Mouse (Mus musculus): ENCODE measurements at regions not wholly inside any gene's neighbourhood (a gene's known extent, or its start where the extent isn't known, plus 50 kb on each side); places are given as distances from the start of the nearest gene placed in this dataset.
A peak's percentile ranks its signal among the peaks of the same experiment; 100 is the strongest.

DNA sequence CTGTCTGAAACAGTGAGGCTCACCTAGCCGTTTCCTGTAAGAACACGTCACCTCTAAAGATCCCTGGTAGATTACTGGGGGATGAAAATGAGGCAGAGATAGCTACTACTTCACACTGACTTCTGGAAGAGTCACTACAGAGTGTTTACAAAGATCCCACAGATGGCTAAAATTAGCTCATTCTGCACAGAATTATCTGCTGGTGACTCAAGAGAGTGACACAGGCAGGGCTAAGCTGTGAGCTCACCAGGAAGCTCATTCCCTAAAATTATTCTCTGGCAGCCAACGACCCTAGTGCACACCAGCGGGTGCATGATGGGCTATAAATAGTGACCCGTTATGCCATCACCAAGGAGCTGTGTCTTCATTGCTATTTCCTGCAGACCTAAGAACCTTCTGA, 53.2 kb upstream of the Ddah1 start:
- H3K4me2 ChIP-seq (ENCODE audit: low read length), result no peak overlapping the region
- peaks cover 2% of the 10 kb centered on the region; the same call in 1 of the 2 replicates for H3K27me3 ChIP-seq (replicated peaks; ENCODE audit: control insufficient read depth, insufficient read depth, low read length)
- H3K4me1 ChIP-seq (replicated peaks; ENCODE audit: control insufficient read depth, insufficient read depth, low read length), result no peaks in the 10 kb centered on the region; the same call in 1 of the 2 replicates
- H3K27ac ChIP-seq (ENCODE audit: low read length), result no peak overlapping the region
- H3K36me3 ChIP-seq (ENCODE audit: control insufficient read depth, insufficient read depth), result no peaks in the 10 kb centered on the region
- WGBS, result 85% methylated on average over 5 of the region's 5 CpGs
- no peaks in the 10 kb centered on the region for H3K9me3 ChIP-seq (ENCODE audit: control insufficient read depth, low read length)
- H3K4me3 ChIP-seq (replicated peaks; ENCODE audit: low read length), result no peak overlapping the region
- ATAC-seq, result no peak
- no peak overlapping the region for H3K9ac ChIP-seq (replicated peaks; ENCODE audit: low read depth, low read length)

DNA sequence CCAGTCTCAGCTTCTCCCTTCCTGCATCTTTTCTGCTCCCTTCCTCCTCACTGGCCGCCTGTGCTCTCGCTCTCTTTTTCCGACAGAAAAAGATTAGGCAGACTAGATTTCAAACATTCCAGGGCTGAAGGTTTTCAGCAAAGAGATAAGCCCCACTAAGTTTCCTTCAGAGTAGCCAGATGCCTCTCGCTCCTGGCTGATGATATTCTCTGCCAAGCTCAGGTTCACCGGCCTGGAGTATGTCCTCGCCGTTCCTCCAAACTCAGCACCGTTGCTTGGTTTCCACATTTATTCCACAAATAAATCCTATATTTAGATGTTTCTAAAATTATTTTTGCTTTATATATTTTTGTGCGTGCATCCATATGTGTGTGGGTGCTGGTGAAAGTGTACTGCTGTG, 54.3 kb upstream of the Ccn1 start:
- peaks cover 2% of the 10 kb centered on the region; the same call in 1 of the 2 replicates for H3K27me3 ChIP-seq (replicated peaks; ENCODE audit: control insufficient read depth, insufficient read depth, low read length)
- no peaks in the 10 kb centered on the region; the same call in 1 of the 2 replicates for H3K4me1 ChIP-seq (replicated peaks; ENCODE audit: control insufficient read depth, insufficient read depth, low read length)
- ATAC-seq, result no peak
- no peak overlapping the region for H3K4me3 ChIP-seq (replicated peaks; ENCODE audit: low read length)
- H3K36me3 ChIP-seq (ENCODE audit: control insufficient read depth, insufficient read depth), result no peaks in the 10 kb centered on the region
- WGBS, result 69% methylated on average over 9 of the region's 9 CpGs
- H3K9ac ChIP-seq (replicated peaks; ENCODE audit: low read depth, low read length), result no peak overlapping the region
- no peaks in the 10 kb centered on the region for H3K9me3 ChIP-seq (ENCODE audit: control insufficient read depth, low read length)
- no peak overlapping the region for H3K4me2 ChIP-seq (ENCODE audit: low read length)
- no peak overlapping the region for H3K27ac ChIP-seq (ENCODE audit: low read length)

DNA sequence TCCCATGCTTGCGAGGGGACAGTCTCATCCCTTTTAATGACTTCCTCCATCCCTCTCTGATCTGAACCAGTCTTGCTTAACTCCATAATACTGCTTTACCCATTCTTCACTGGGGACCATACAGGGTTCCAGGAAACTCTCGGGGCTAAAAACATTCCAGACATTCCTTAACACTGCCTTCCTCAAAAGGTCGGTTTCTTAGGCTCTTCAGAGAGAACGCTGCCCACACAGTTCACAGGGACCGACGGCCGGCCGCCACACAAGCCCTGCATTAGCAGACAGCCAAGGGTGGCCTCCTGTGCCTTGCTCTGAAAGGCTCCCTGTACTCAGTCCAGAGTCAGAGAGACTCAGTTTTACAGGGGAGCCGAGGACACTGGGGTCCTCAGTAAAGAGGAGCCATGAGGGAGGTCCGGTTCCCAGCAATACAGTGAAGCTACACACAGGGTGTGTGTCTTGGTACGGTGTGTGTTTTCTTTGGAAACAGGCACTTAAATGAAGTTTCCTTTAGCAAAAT, 53.7 kb upstream of the Ccn1 start:
- Histone ChIP-seq H3K27ac (ENCODE audit: low read length) (no peak overlapping the region; the same call in 1 of the 2 replicates), H3K4me1 (replicated peaks; ENCODE audit: control insufficient read depth, insufficient read depth, low read length) (no peaks in the 10 kb centered on the region; the same call in 1 of the 2 replicates), H3K27me3 (replicated peaks; ENCODE audit: control insufficient read depth, insufficient read depth, low read length) (peaks cover 2% of the 10 kb centered on the region; the same call in 1 of the 2 replicates), H3K9me3 (ENCODE audit: control insufficient read depth, low read length) (no peaks in the 10 kb centered on the region), H3K36me3 (ENCODE audit: control insufficient read depth, insufficient read depth) (no peaks in the 10 kb centered on the region), H3K4me3 (replicated peaks; ENCODE audit: low read length) (no peak overlapping the region), H3K4me2 (ENCODE audit: low read length) (no peak overlapping the region), H3K9ac (replicated peaks; ENCODE audit: low read depth, low read length) (no peak overlapping the region)
- peak; percentile 57; the same call in 1 of the 2 replicates for ATAC-seq
- 15% methylated on average over 11 of the region's 11 CpGs for WGBS

DNA sequence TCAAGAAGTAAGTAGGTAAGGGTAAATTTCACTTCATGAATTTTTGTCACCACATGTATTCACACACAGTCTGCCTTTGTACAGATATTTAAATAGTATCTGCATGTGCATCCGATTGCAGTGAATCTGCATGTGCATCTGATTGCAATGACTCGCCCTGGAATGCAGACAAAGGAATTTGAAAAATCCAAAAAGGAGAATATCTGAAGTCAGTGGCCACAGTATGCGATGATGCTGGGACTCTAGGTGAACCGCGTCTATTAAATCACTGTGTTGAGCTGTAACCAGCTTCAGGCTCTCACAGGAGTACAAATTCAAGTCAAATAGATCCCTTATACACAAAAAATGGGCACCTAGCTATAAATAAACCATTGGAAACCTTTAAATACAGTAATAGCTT, 53.0 kb upstream of the Ccn1 start:
- H3K4me1 ChIP-seq (replicated peaks; ENCODE audit: control insufficient read depth, insufficient read depth, low read length), result no peaks in the 10 kb centered on the region; the same call in 1 of the 2 replicates
- ATAC-seq, result no peak
- H3K27ac ChIP-seq (ENCODE audit: low read length), result no peak overlapping the region
- H3K9me3 ChIP-seq (ENCODE audit: control insufficient read depth, low read length), result no peaks in the 10 kb centered on the region
- H3K4me3 ChIP-seq (replicated peaks; ENCODE audit: low read length), result no peak overlapping the region
- H3K9ac ChIP-seq (replicated peaks; ENCODE audit: low read depth, low read length), result no peak overlapping the region
- H3K27me3 ChIP-seq (replicated peaks; ENCODE audit: control insufficient read depth, insufficient read depth, low read length), result peaks cover 2% of the 10 kb centered on the region; the same call in 1 of the 2 replicates
- H3K36me3 ChIP-seq (ENCODE audit: control insufficient read depth, insufficient read depth), result no peaks in the 10 kb centered on the region
- no peak overlapping the region for H3K4me2 ChIP-seq (ENCODE audit: low read length)
- 66% methylated on average over 5 of the region's 5 CpGs for WGBS

DNA sequence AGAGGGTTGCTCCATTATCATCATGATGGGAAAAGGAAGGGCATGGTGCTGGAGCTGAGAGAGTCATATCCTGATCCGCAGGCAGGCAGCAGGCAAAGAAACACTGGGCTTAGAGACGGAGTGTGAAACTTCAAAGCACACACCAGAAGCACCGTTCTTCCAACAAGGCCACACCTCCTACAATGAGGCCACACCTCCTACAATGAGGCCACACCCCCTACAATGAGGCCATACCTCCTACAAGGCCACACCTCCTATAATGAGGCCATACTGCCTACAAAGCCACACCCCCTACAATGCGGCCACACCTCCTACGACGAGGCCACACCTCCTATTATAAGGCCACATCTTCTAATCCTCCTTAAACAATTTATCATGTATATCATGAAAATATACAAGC, 52.2 kb upstream of the Ccn1 start:
- Histone ChIP-seq H3K4me3 (replicated peaks; ENCODE audit: low read length) (no peak overlapping the region), H3K36me3 (ENCODE audit: control insufficient read depth, insufficient read depth) (no peaks in the 10 kb centered on the region), H3K27me3 (replicated peaks; ENCODE audit: control insufficient read depth, insufficient read depth, low read length) (peaks cover 2% of the 10 kb centered on the region; the same call in 1 of the 2 replicates), H3K4me1 (replicated peaks; ENCODE audit: control insufficient read depth, insufficient read depth, low read length) (no peaks in the 10 kb centered on the region; the same call in 1 of the 2 replicates), H3K27ac (ENCODE audit: low read length) (no peak overlapping the region), H3K4me2 (ENCODE audit: low read length) (no peak overlapping the region), H3K9me3 (ENCODE audit: control insufficient read depth, low read length) (no peaks in the 10 kb centered on the region), H3K9ac (replicated peaks; ENCODE audit: low read depth, low read length) (no peak overlapping the region)
- no peak for ATAC-seq
- WGBS, result 86% methylated on average over 6 of the region's 6 CpGs
